20 mouse cellular contexts compared by ENCODE assay signal in genomic region chr1:127317541-127317940, GRCm38 (mm10).
"Had no signal": no experiment of that assay in that cellular context is flagged by ENCODE, and none has a peak within 500 bp of the region (broad histone marks: within the 10 kb centered on the region; RNA-seq: fewer than 3 reads in every experiment).

No protein-coding gene starts in this region.

- H3K36me3 ChIP-seq: liver, embryonic 13.5 days; midbrain, embryonic 15.5 days had no signal

- ATAC-seq: midbrain, embryonic 15.5 days had no signal

- H3K27ac ChIP-seq: layer of hippocampus, adult 2 months; left cerebral cortex, adult 2 months; liver, embryonic 13.5 days; midbrain, embryonic 12.5 days; midbrain, embryonic 15.5 days had no signal

- H3K9ac ChIP-seq: liver, embryonic 13.5 days; midbrain, embryonic 12.5 days; midbrain, embryonic 15.5 days; neural tube, embryonic 13.5 days had no signal

- H3K4me3 ChIP-seq: layer of hippocampus, adult 2 months; left cerebral cortex, adult 2 months; liver, embryonic 13.5 days; midbrain, embryonic 12.5 days; midbrain, embryonic 15.5 days; myocyte; neural tube, embryonic 13.5 days had no signal

- H3K9me3 ChIP-seq: liver, embryonic 13.5 days; midbrain, embryonic 12.5 days; midbrain, embryonic 15.5 days; neural tube, embryonic 13.5 days had no signal

- H3K27me3 ChIP-seq: liver, embryonic 13.5 days; midbrain, embryonic 12.5 days; midbrain, embryonic 15.5 days; neural tube, embryonic 13.5 days had no signal

- H3K4me2 ChIP-seq: liver, embryonic 13.5 days; midbrain, embryonic 12.5 days; midbrain, embryonic 15.5 days; neural tube, embryonic 13.5 days had no signal

- DNase-seq: kidney, adult 9 months; kidney, postnatal 14 days; kidney, postnatal 4 days; layer of hippocampus, adult 9-11 months; layer of hippocampus, postnatal 36 days; left cerebral cortex, postnatal 4 days; liver, embryonic 13.5 days; lung, adult 2 months; lung, postnatal 14 days; lung, postnatal 4 days; retina, postnatal 1 day; right cerebral cortex, postnatal 25 days; thymus, adult 18-20 months; thymus, postnatal 36 days had no signal
